Mouse (Mus musculus): ENCODE results near the gene Rgsl1. TPM values are rescaled to one million over a fixed set of nuclear protein-coding genes. Genes with fewer than 3 reads are reported as not detected.

Rgsl1 gene
- polyA plus RNA-seq, 1 experiment: 0.44 TPM

GRCm38 (mm10) chr1:153739437-153740015, 104.4 kb downstream of the Rgsl1 start:
- TF ChIP-seq POLR2A (IDR thresholded peaks at IDR 0.05; ENCODE audit: borderline replicate concordance, extremely low read depth, insufficient read depth, insufficient read length, poor library complexity, severe bottlenecking) (no peak), CTCF (IDR thresholded peaks at IDR 0.05; ENCODE audit: borderline replicate concordance, extremely low read depth, insufficient read depth, insufficient read length) (no peak)
- DNase-seq (ENCODE audit: low read depth): peak; percentile 38

- TF ChIP-seq POLR2A (IDR thresholded peaks at IDR 0.05; ENCODE audit: borderline replicate concordance, extremely low read depth, insufficient read depth, insufficient read length, poor library complexity, severe bottlenecking) (no peak), CTCF (IDR thresholded peaks at IDR 0.05; ENCODE audit: borderline replicate concordance, extremely low read depth, insufficient read depth, insufficient read length) (no peak)
- peak; percentile 88 for DNase-seq (ENCODE audit: low read depth)
Observed at GRCm38 (mm10) chr1:153737101-153738085, 106.5 kb downstream of the Rgsl1 start.

- TF ChIP-seq POLR2A (IDR thresholded peaks at IDR 0.05; ENCODE audit: borderline replicate concordance, extremely low read depth, insufficient read depth, insufficient read length, poor library complexity, severe bottlenecking) (no peak), CTCF (IDR thresholded peaks at IDR 0.05; ENCODE audit: borderline replicate concordance, extremely low read depth, insufficient read depth, insufficient read length) (no peak)
- no peak for DNase-seq (ENCODE audit: low read depth)
Observed at GRCm38 (mm10) chr1:153736096-153736495, 107.8 kb downstream of the Rgsl1 start.

GRCm38 (mm10) chr1:153734866-153735265, 109.1 kb downstream of the Rgsl1 start:
- no peak for DNase-seq (ENCODE audit: low read depth)
- TF ChIP-seq POLR2A (IDR thresholded peaks at IDR 0.05; ENCODE audit: borderline replicate concordance, extremely low read depth, insufficient read depth, insufficient read length, poor library complexity, severe bottlenecking): no peak
- no peak for TF ChIP-seq CTCF (IDR thresholded peaks at IDR 0.05; ENCODE audit: borderline replicate concordance, extremely low read depth, insufficient read depth, insufficient read length)

- peak; percentile 63 for DNase-seq (ENCODE audit: low read depth)
- TF ChIP-seq POLR2A (IDR thresholded peaks at IDR 0.05; ENCODE audit: borderline replicate concordance, extremely low read depth, insufficient read depth, insufficient read length, poor library complexity, severe bottlenecking) (no peak), CTCF (IDR thresholded peaks at IDR 0.05; ENCODE audit: borderline replicate concordance, extremely low read depth, insufficient read depth, insufficient read length) (no peak)
Observed at GRCm38 (mm10) chr1:153733181-153733580, 110.8 kb downstream of the Rgsl1 start.

GRCm38 (mm10) chr1:153730671-153731070, 113.3 kb downstream of the Rgsl1 start:
- TF ChIP-seq POLR2A (IDR thresholded peaks at IDR 0.05; ENCODE audit: borderline replicate concordance, extremely low read depth, insufficient read depth, insufficient read length, poor library complexity, severe bottlenecking): no peak
- TF ChIP-seq CTCF (IDR thresholded peaks at IDR 0.05; ENCODE audit: borderline replicate concordance, extremely low read depth, insufficient read depth, insufficient read length): no peak
- peak; percentile 39 for DNase-seq (ENCODE audit: low read depth)

- DNase-seq (ENCODE audit: low read depth): no peak
- TF ChIP-seq CTCF (IDR thresholded peaks at IDR 0.05; ENCODE audit: borderline replicate concordance, extremely low read depth, insufficient read depth, insufficient read length): no peak
Observed at GRCm38 (mm10) chr1:153729806-153730205, 114.1 kb downstream of the Rgsl1 start.

Other genes with a start within 250 kb of the Rgsl1 start
- gene Rgs8, start 191.1 kb downstream of the Rgsl1 start, polyA plus RNA-seq (2012; rRNA removed): 31.1 and 46.2 TPM in 2 replicates
- gene Rgs16, start 103.8 kb downstream of the Rgsl1 start, polyA plus RNA-seq (2012; rRNA removed): 22.8 and 35.5 TPM in 2 replicates
- 59.5 and 78.4 TPM in 2 replicates for gene Rnasel, start 94.7 kb downstream of the Rgsl1 start, polyA plus RNA-seq (2012; rRNA removed)
- gene Teddm1b, start 30.2 kb upstream of the Rgsl1 start, polyA plus RNA-seq (2012; rRNA removed): not detected in 2 replicates
- gene Teddm1a, start 47.6 kb upstream of the Rgsl1 start, polyA plus RNA-seq (2012; rRNA removed): not detected in 2 replicates
- 151 and 226 TPM in 2 replicates for gene Glul, start 55.8 kb upstream of the Rgsl1 start, polyA plus RNA-seq (2012; rRNA removed)
- gene Teddm2, start 56.1 kb upstream of the Rgsl1 start, polyA plus RNA-seq (2012; rRNA removed): 0.90 and 1.2 TPM in 2 replicates